Comparison of ENCODE assay signal across 10 mouse cellular contexts in genomic region chr14:117572213-117572612, GRCm38 (mm10).
DNase-seq lines count a peak whose midpoint lies in the region; ATAC-seq lines count a peak whose summit lies in the region.
"Had no signal": no experiment of that assay in that cellular context is flagged by ENCODE, and none has a peak within 500 bp of the region (broad histone marks: within the 10 kb centered on the region; RNA-seq: fewer than 3 reads in every experiment).

No protein-coding gene starts in this region.

- H3K9me3 ChIP-seq in embryonic facial prominence, embryonic 14.5 days (ENCODE audit: control insufficient read depth, low read length) = no peaks in the 10 kb centered on the region
- H3K9me3 ChIP-seq in kidney, embryonic 14.5 days (ENCODE audit: control insufficient read depth, low read length) = no peaks in the 10 kb centered on the region
- H3K9me3 ChIP-seq: hindbrain, embryonic 12.5 days had no signal

- no peak overlapping the region for H3K27ac ChIP-seq in embryonic facial prominence, embryonic 14.5 days (replicated peaks; ENCODE audit: low read depth, low read length)
- no peak overlapping the region for H3K27ac ChIP-seq in kidney, embryonic 14.5 days (ENCODE audit: low read depth, low read length)
- H3K27ac ChIP-seq: hindbrain, embryonic 12.5 days had no signal

- no peaks in the 10 kb centered on the region for H3K36me3 ChIP-seq in embryonic facial prominence, embryonic 14.5 days (ENCODE audit: control insufficient read depth, insufficient read depth, low read length)
- H3K36me3 ChIP-seq in kidney, embryonic 14.5 days (ENCODE audit: control insufficient read depth, insufficient read depth, low read length) = no peaks in the 10 kb centered on the region
- H3K36me3 ChIP-seq: hindbrain, embryonic 12.5 days had no signal

- ATAC-seq in embryonic facial prominence, embryonic 14.5 days (ENCODE audit: low read depth) = no peak
- no peak for ATAC-seq in kidney, embryonic 14.5 days (ENCODE audit: low FRiP score, low TSS enrichment)

- H3K9ac ChIP-seq in embryonic facial prominence, embryonic 14.5 days (ENCODE audit: low read depth, low read length) = no peak overlapping the region
- H3K9ac ChIP-seq in kidney, embryonic 14.5 days (ENCODE audit: low read depth, low read length) = no peak overlapping the region
- H3K9ac ChIP-seq: hindbrain, embryonic 12.5 days had no signal

- 44% methylated on average over 8 of the region's 8 CpGs for WGBS in embryonic facial prominence, embryonic 14.5 days
- WGBS in kidney, embryonic 14.5 days = 87% methylated on average over 8 of the region's 8 CpGs

- DNase-seq in heart, adult 8-10 months (ENCODE audit: low spot score) = peak; percentile 42
- no peak for DNase-seq in heart, postnatal 25 days (ENCODE audit: low spot score)
- peak; percentile 63 for DNase-seq in embryonic facial prominence, embryonic 14.5 days (ENCODE audit: low spot score)
- peak; percentile 17 for DNase-seq in gastrocnemius, postnatal 25 days
- peak; percentile 23 for DNase-seq in right cerebral cortex, adult 18-20 months
- no peak for DNase-seq in spleen, postnatal 10 days (ENCODE audit: low spot score in 2 of 2)
- DNase-seq: cerebellum, adult 9-11 months; retina, postnatal 1 day had no signal

- intact Hi-C loops in heart, postnatal 25 days (cut with DNase I) = no loop called here

- H3K4me1 ChIP-seq in embryonic facial prominence, embryonic 14.5 days (ENCODE audit: control insufficient read depth, insufficient read depth, low read length) = peaks cover 34% of the 10 kb centered on the region
- H3K4me1 ChIP-seq in kidney, embryonic 14.5 days (ENCODE audit: control insufficient read depth, insufficient read depth, low read length) = no peaks in the 10 kb centered on the region
- H3K4me1 ChIP-seq: hindbrain, embryonic 12.5 days had no signal

- no peak overlapping the region for H3K4me3 ChIP-seq in embryonic facial prominence, embryonic 14.5 days (ENCODE audit: low read depth, low read length)
- H3K4me3 ChIP-seq in kidney, embryonic 14.5 days (ENCODE audit: low read length) = no peak overlapping the region
- H3K4me3 ChIP-seq: hindbrain, embryonic 12.5 days had no signal

- H3K27me3 ChIP-seq in embryonic facial prominence, embryonic 14.5 days (replicated peaks; ENCODE audit: control insufficient read depth, insufficient read depth, low read length) = no peaks in the 10 kb centered on the region
- H3K27me3 ChIP-seq in kidney, embryonic 14.5 days (ENCODE audit: control insufficient read depth, insufficient read depth, low read length) = no peaks in the 10 kb centered on the region
- H3K27me3 ChIP-seq: hindbrain, embryonic 12.5 days had no signal

- H3K4me2 ChIP-seq in embryonic facial prominence, embryonic 14.5 days (ENCODE audit: low read depth, low read length) = peak overlapping the region; percentile 6; the same call in 1 of the 2 replicates
- H3K4me2 ChIP-seq in kidney, embryonic 14.5 days (replicated peaks; ENCODE audit: low read depth, low read length) = no peak overlapping the region
- H3K4me2 ChIP-seq: hindbrain, embryonic 12.5 days had no signal

Comparison
In these comparisons a context has a peak if more than half of its experiments do, and no peak if none do; other contexts are left out.
1. DNase-seq: peak in heart, adult 8-10 months (single experiment), embryonic facial prominence, embryonic 14.5 days (single experiment), gastrocnemius, postnatal 25 days (single experiment) and right cerebral cortex, adult 18-20 months (single experiment); none in heart, postnatal 25 days (single experiment) and spleen, postnatal 10 days (0 of 2).